Mouse (Mus musculus) adrenal gland, postnatal 0 days (tissue): Measurements from ENCODE around the gene Syt16. TPM values are rescaled to one million over a fixed set of nuclear protein-coding genes. Genes with fewer than 3 reads are reported as not detected.

ENCODE experiments used
- polyA plus RNA-seq: library from polyadenylated mRNA; unstranded; fragments of >200 nt; fragmentation: Nextera tagmentation; extraction: Ambion mirVana; gene quantifications from 2 replicates; pipeline ENCODE4 v1.2.1, GENCODE M21; 2015

Gene Syt16
- polyA plus RNA-seq: 2.6 and 6.3 TPM in 2 replicates

DNA sequence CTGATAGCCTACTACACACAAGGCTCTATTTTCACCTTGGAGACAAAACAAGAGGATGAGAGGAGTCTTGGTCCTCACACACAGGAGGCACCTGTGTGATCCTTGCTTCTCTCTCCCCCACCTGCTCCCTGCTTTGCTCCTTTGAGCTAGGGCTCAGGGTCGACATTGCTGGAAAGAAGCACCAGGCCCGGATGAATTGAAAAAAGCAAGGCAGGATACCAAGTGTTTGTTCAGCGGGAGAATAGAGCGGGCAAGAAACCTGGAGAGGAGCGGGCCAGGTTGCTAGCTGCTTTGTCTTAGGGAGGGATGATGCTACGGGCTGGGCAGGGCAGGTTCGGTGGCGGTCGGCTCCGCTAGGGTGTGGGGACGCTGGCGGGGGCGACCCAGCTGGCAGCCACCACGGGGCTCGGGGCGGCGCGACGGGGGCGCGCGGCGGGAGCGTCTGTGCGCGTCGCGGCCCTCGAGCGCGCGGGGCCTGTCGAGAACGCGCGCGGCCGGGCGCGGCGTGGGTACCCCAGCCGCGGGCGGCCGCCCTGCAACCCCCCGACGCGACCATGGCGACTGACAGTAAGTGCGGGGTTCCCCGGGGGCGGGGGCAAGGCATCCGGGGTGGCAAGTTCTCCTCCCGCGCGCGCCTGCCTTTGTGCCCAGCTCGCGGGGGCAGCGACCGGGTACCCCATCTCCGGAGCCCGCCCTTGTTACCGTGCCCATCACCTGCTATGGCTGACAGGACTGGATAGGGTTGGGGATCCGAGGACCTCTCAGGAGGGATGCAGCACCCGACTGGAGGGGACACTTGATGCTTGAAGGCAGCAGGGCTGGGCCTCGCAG, at the start of gene Syt16:
TSS of gene Syt16 (plus strand) at position 365 of the 831 bp plus-strand sequence.

DNA sequence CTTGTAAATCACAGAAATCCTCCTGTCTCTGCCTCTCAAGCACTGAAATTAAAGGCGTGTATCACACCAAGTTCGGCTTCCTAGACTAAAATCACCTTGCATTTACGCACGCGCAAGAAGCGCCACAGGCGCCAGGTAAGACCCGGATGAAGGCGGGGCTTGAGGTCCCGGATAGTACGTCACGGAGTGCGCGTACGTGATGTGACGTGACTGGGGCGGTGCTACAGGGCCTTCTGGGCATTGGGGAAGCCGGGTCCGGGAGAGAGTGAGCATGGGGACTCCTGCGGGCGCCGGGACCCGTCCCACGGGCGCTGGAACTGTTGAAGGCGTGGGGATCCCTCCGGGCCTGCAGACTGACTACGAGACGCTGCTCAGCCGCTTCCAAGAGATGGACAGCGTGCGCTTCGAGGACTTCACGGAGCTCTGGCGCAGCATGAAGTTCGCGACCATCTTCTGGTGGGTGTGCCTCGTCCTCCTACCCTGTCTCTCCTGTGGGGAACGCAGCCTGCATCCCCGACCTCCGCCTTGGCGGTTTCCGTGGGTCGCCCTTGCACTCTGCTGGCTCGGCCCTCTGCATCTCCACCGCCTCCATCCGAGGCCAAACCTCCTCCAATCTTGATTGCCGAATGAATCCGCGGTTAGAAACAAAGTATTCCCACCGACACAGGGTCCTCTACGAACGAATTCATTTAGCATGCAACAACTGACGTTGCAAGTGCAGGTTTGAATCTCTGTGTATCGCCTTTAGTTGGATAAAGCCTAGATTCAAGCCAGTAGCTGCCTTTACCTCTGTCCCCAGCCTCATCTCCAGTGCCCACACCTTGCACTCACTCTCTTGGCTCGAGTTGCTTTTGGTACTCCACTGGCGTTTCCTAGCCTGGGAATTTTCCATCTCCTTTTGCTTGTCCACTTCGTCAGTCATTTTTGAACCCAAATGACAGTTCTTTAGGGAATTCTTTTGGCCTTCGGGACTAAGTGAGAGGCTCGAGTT, 32.9 kb upstream of the Syt16 start, which contains the start of gene Snapc1:
TSS of gene Snapc1 (plus strand) at position 191 of the 991 bp plus-strand sequence.

DNA sequence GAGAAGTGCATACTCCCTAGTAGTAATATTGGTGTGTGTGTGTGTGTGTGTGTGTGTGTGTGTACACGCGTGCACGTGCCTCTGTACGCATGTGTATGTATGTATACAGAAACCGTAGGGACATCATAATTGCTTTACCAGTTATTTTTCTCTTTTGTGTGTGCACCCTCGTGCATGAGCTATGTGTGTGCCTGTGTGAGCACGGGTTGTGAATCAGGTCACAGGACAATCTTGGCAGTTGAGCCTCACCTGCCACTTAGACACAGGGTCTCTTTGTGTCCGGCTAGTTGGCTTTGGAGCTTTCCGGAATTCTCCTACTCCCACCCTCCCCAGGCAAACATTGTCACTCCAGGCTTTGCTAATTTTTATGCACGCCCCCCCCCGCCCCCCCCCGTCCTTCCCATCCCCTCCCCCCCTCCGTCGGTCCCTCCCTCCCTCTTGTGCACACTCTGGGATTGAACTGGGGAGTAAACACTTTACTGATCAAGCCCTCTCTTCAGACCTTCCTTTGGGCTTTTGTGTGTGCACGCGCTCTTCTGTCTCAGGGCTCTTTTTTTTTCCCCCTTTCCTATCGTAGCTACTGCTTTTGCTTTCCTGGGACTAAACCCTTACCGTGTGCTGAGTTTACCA, 319.0 kb downstream of the Syt16 start, which contains the start of gene Gm11042:
TSS of gene Gm11042 (minus strand) at position 51 of the 630 bp plus-strand sequence.

Other genes starting within 250 kb of the Syt16 start
- 31.9 and 39.1 TPM in 2 replicates for gene Hif1a, start 96.3 kb upstream of the Syt16 start, polyA plus RNA-seq
- 7.2 and 11.2 TPM in 2 replicates for gene Gm49321, start 60.0 kb upstream of the Syt16 start, polyA plus RNA-seq
- 10.2 and 14.2 TPM in 2 replicates for gene Snapc1, start 33.2 kb upstream of the Syt16 start, polyA plus RNA-seq